Mouse (Mus musculus) forebrain, embryonic 15.5 days (tissue): ENCODE measurements at regions not wholly inside any gene's neighbourhood (a gene's known extent, or its start where the extent isn't known, plus 50 kb on each side); places are given as distances from the start of the nearest gene placed in this dataset.
A peak's percentile ranks its signal among the peaks of the same experiment; 100 is the strongest.

Experiments used
- ATAC-seq: fragments of 200-750 bp; cut with Nextera tagmentation; replicated peaks from 2 replicates; pipeline ENCODE4 v1.8.0; 2017; ENCODE audit warnings: mild to moderate bottlenecking, moderate TSS enrichment, moderate library complexity
- H3K27ac ChIP-seq: fragments of 300-500 bp; sonication (generic); replicated peaks from 2 replicates; pipeline ENCODE4 v1.5.1; 2015; ENCODE audit warnings: mild to moderate bottlenecking, inconsistent platforms
- H3K27me3 ChIP-seq: fragments of 300-500 bp; sonication (generic); 2 replicates; pipeline ENCODE4 v1.6.1; 2015; ENCODE audit warnings: inconsistent platforms
- H3K36me3 ChIP-seq: fragments of 300-500 bp; sonication (generic); 2 replicates; pipeline ENCODE4 v1.6.1; 2015; ENCODE audit warnings: mild to moderate bottlenecking, inconsistent platforms
- H3K4me1 ChIP-seq: fragments of 300-500 bp; sonication (generic); 2 replicates; pipeline ENCODE4 v1.6.1; 2015; ENCODE audit warnings: inconsistent platforms
- H3K4me2 ChIP-seq: fragments of 300-500 bp; sonication (generic); replicated peaks from 2 replicates; pipeline ENCODE4 v1.6.1; 2015; ENCODE audit warnings: mild to moderate bottlenecking, inconsistent platforms
- H3K4me3 ChIP-seq: fragments of 300-500 bp; sonication (generic); 2 replicates; pipeline ENCODE4 v1.5.1; 2015; ENCODE audit warnings: mild to moderate bottlenecking, inconsistent platforms
- H3K9ac ChIP-seq: fragments of 300-500 bp; sonication (generic); replicated peaks from 2 replicates; pipeline ENCODE4 v1.6.1; 2015; ENCODE audit warnings: mild to moderate bottlenecking, inconsistent platforms
- H3K9me3 ChIP-seq: fragments of 300-500 bp; sonication (generic); 2 replicates; pipeline ENCODE4 v1.6.1; 2016; ENCODE audit warnings: inconsistent platforms
- WGBS: fragments of 180-500 bp; shearing (Covaris S2); methylation state at CpG from one replicate; pipeline ENCODE4 v1.1.7; 2015; ENCODE audit warnings: mixed read lengths; 5-methylcytosine and 5-hydroxymethylcytosine counted together

- no peak for ATAC-seq
- Histone ChIP-seq H3K9me3 (no peaks in the 10 kb centered on the region), H3K27me3 (no peaks in the 10 kb centered on the region), H3K9ac (no peak overlapping the region), H3K4me3 (no peak overlapping the region), H3K36me3 (no peaks in the 10 kb centered on the region), H3K4me1 (no peaks in the 10 kb centered on the region), H3K27ac (no peak overlapping the region), H3K4me2 (no peak overlapping the region)
- 82% methylated on average over 2 of the region's 2 CpGs for WGBS
Observed at GRCm38 (mm10) chr2:83105070-83105469, 161.6 kb downstream of the Fsip2 start.

GRCm38 (mm10) chr2:83126340-83126739 lies 182.9 kb downstream of the Fsip2 start:
- H3K4me3 ChIP-seq: no peak overlapping the region
- H3K27me3 ChIP-seq: no peaks in the 10 kb centered on the region
- WGBS: 80% methylated on average over 4 of the region's 4 CpGs
- H3K9me3 ChIP-seq: no peaks in the 10 kb centered on the region
- no peak overlapping the region for H3K9ac ChIP-seq
- no peak for ATAC-seq
- H3K27ac ChIP-seq: no peak overlapping the region
- no peaks in the 10 kb centered on the region for H3K36me3 ChIP-seq
- H3K4me2 ChIP-seq: no peak overlapping the region
- no peaks in the 10 kb centered on the region for H3K4me1 ChIP-seq

- WGBS: 68% methylated on average over 2 of the region's 2 CpGs
- ATAC-seq: no peak
Observed at GRCm38 (mm10) chr2:83130709-83131108, 187.3 kb downstream of the Fsip2 start.

GRCm38 (mm10) chr2:83131285-83131852 lies 187.9 kb downstream of the Fsip2 start:
- Histone ChIP-seq H3K27me3 (no peaks in the 10 kb centered on the region), H3K9ac (no peak overlapping the region), H3K4me1 (no peaks in the 10 kb centered on the region), H3K4me2 (no peak overlapping the region), H3K27ac (no peak overlapping the region), H3K4me3 (no peak overlapping the region), H3K9me3 (no peaks in the 10 kb centered on the region), H3K36me3 (no peaks in the 10 kb centered on the region)
- WGBS: 29% methylated on average over 4 of the region's 4 CpGs
- ATAC-seq: 0 out of 2 replicates have a peak, but pooled peaks have one; percentile 51

More at GRCm38 (mm10) chr2:83130709-83131108, 187.3 kb downstream of the Fsip2 start:
- H3K36me3 ChIP-seq: no peaks in the 10 kb centered on the region
- H3K9ac ChIP-seq: no peak overlapping the region
- H3K4me2 ChIP-seq: no peak overlapping the region
- H3K4me3 ChIP-seq: no peak overlapping the region
- H3K9me3 ChIP-seq: no peaks in the 10 kb centered on the region
- no peaks in the 10 kb centered on the region for H3K27me3 ChIP-seq
- no peak overlapping the region; the same call in 1 of the 2 replicates for H3K27ac ChIP-seq
- H3K4me1 ChIP-seq: no peaks in the 10 kb centered on the region

- WGBS: 22% methylated on average over 4 of the region's 4 CpGs
- H3K36me3 ChIP-seq: no peaks in the 10 kb centered on the region
- peaks cover 7% of the 10 kb centered on the region for H3K4me1 ChIP-seq
- H3K9ac ChIP-seq: no peak overlapping the region
- ATAC-seq: peak; percentile 73; the same call in 1 of the 2 replicates
- H3K9me3 ChIP-seq: no peaks in the 10 kb centered on the region
- H3K27me3 ChIP-seq: no peaks in the 10 kb centered on the region
- no peak overlapping the region for H3K27ac ChIP-seq
- H3K4me2 ChIP-seq: no peak overlapping the region
- H3K4me3 ChIP-seq: no peak overlapping the region
Observed at GRCm38 (mm10) chr2:83165853-83166252, 222.4 kb downstream of the Fsip2 start.
